Mouse (Mus musculus) lung, postnatal 14 days (tissue): ENCODE results near the gene Tmem156.

Experiments
- DNase-seq: peaks from one replicate; pipeline ENCODE4 v3.0.0; 2021

Gene Tmem156

GRCm38 (mm10) chr5:65096082-65096481, 4.2 kb upstream of the Tmem156 start:
- no peak for DNase-seq

DNA sequence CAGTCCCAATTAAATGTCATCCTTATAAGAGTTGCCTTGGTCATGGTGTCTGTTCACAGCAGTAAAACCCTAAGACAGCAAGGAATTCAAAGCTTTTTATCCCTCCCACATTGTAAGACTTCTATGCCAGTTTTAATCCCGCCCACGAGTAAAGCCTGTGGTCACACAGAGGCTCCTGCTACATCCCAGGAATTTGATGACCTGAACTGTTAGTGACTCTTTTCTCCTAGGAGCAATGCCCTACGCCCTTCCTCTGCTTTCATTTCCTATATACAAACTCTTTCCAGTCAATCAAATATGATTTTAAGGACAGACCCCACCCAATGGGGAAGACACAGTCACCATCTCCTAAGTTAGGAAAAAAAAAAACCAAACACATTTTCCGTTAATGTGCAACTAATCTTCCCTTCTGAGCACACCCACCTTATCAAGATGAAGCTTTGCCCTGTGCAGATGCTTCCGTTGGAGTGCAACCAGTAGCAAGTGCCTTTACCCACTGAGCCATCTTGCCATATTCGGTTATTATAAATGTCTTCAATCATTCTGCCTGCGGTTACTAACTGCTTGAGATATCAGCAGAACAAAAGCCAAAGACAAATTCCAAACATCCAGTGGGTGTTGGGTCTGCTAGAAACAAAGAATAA, 3.1 kb upstream of the Tmem156 start:
- peak; percentile 11 for DNase-seq

DNA sequence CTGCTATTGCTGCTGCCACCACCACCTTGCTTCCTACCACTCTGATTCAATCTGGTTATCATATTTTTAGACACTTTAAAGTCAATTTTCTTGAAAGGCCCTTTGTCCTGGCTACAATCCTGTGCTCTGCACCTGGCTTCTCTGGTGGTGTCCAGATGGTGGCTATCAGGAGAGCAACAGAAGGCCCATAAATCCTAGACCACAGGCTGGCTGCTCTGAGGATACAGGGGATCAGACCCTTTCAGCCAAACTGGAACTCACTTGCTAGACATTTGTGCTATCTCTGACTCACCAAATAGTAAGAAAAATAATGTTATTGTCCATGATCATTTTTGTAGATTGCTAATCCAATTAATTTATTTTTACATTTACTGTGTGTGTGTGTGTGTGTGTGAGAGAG, 1.8 kb upstream of the Tmem156 start:
- DNase-seq, result no peak

DNA sequence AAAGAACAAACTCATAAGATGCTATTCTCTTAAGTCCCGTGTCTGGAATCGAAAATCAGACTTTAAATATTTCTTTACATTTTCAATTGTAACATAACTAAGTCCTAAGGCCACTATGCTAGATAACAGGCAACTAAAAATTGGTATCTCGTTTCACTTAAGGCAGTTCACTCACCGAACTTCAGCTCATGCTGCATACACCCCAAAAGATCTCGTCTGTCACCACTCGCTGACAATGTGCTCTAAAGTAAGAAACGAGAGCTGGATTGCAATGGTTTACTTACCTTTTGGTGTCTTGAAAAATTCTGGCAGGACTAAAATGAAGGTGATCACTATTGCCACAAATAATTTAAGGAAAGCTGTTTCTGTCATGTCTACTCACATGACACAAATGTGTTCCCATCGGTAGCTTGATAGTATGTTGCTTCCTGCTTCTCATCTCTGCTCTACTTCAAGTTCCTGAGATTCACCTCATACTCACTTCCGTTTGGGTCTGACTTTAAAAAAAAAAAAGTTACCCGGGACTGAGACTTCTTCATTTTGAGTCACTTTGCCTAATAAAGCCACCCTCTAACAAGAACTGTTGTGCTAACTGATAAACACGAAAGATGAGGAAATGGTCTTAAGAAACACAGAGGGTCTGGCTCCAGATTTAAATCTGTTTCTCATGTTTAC, 611 bp downstream of the Tmem156 start:
- DNase-seq, result no peak

DNA sequence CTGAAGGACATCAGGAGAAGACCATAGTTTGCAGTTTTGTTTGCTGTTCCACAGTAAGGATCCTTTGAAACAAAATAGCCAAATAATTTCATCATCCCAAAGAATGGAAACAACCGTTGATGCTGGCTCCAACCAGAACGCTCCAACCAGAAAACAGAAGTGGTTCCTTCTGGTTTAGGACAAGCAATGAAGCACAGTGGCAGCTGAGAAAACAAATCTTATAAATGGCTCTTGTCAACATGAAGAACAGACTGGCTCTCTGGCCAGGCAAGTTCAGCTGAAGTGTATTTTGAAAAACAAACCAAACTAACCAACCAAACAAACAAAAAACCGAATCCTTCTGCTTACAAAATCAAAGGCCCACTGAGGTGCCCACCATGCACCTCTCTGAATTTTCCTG, 2.2 kb downstream of the Tmem156 start:
- DNase-seq, result no peak

GRCm38 (mm10) chr5:65086522-65086921, 5.4 kb downstream of the Tmem156 start:
- DNase-seq, result peak; percentile 52

DNA sequence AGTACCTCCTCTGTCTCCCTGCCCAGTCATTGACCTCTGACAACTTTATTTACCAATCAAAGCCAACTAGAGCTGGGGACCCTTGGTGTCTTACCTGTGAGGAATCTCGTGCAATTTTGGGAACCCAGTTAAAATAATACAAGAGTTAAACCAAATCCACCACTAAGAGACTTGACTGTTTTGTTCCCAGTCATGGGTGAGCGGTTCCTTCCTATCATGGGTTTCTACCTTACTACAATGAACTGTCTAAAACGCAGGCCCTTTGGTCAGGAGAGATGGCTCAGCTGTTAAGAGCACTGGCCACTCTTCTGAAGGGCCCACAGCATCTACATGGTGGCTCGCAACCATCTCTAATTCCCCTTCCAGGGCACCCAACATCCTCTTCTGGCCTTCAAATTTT, 10.1 kb downstream of the Tmem156 start:
- DNase-seq, result no peak

GRCm38 (mm10) chr5:65079881-65080280, 12.1 kb downstream of the Tmem156 start:
- DNase-seq, result no peak

- DNase-seq, result no peak
Measured at GRCm38 (mm10) chr5:65078081-65078480, 13.9 kb downstream of the Tmem156 start.

GRCm38 (mm10) chr5:65076748-65077147, 15.2 kb downstream of the Tmem156 start:
- no peak for DNase-seq

- no peak for DNase-seq
Measured at GRCm38 (mm10) chr5:65076087-65076486, 15.8 kb downstream of the Tmem156 start.

DNA sequence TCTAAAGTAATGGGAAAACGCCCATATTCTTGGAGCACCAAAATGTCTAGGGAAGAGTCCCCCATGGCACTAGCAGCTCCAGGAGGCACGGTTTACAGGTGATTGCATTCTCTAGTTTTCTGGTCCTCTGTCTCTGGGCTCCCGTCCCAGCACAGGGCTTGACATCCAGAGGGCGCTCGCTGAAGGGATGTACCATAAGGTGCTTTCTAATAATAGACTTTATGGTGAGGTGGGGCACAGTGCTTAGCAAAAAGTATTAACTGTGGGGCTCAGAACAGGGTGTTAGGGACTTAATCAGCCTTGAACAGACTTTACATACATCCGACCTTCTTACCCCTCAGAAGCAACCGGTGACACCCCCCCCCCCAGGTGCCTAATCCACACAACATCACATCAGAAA, 17.2 kb downstream of the Tmem156 start:
- DNase-seq, result no peak

GRCm38 (mm10) chr5:65073247-65073646, 18.7 kb downstream of the Tmem156 start:
- no peak for DNase-seq

DNA sequence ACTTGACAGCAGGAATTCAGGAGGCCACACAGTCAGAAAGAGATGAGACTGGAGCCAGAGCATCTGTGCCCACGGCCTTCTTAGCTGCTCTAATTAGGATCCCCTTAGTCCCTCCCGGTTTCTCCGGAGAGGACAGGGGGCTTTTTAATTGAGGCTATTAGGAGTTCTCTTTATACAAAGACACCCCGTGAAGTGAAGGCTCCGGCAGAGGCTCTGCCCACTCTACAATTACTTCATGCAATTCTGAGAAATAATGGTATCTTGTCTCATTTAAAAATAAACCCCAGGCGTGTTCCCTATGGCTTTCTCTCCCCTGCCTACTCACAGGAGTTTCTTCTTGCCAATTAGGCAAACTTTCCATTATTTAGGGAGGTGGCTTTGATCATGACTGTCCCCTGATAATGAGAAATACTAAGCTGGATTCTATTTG, 20.2 kb downstream of the Tmem156 start:
- no peak for DNase-seq

DNA sequence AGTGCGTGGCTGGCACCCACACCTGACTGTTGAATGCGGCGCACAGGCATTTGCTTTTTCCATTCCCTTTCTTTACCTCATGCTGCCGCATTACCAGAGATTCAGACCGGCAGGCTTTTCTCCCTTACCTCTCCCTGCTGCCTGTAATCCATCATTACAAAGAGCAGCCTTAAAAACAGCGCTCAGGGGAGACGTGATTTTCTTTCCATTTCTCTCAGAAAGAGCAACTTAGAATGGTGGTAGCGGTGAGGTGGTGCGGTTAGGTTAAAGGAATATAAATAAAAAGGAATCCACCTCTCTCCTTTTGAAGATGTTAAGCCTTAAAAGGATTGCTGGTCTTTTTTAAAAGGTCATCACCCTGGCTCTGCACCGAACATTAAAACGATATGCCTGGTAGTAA, 22.1 kb downstream of the Tmem156 start:
- DNase-seq, result no peak

- no peak for DNase-seq
Measured at GRCm38 (mm10) chr5:65068166-65068565, 23.8 kb downstream of the Tmem156 start.

DNA sequence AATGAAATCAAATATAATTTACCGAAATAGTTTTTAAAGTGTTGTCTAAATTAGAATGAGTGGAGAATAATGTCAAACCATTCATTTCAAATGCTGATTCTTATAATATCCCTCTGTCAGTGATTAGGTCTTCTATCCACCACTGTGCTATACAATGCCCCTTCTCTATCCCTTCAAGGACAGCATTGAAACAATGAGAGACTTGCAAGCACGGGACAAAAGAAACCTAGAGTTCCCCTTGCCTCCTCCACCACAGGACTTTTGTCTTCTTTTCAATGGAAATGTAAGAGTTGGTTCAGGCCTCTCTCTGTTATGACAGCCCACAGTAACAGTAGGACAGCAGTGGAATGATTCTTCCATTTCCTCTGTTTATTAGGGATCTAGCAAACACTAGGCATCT, 28.7 kb downstream of the Tmem156 start:
- no peak for DNase-seq

DNA sequence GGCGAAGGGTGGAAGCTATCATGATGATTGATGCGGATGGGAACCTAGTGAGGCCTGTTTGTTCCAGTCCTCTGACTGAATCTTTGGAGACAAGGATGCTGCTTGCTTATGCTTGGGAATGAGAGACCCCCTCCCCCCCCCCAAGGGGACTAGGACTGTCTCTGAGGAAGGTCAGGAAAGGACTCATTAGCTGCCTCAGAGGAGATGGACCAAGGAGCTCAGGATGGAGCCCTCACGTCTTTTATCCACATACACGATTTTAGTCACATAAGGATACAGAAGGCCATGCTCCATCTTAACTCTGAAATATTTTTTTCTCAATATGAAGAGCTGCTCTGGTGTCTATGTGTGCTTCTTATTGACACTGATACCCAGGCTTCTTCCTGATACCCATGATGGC, 29.7 kb downstream of the Tmem156 start:
- DNase-seq, result no peak

DNA sequence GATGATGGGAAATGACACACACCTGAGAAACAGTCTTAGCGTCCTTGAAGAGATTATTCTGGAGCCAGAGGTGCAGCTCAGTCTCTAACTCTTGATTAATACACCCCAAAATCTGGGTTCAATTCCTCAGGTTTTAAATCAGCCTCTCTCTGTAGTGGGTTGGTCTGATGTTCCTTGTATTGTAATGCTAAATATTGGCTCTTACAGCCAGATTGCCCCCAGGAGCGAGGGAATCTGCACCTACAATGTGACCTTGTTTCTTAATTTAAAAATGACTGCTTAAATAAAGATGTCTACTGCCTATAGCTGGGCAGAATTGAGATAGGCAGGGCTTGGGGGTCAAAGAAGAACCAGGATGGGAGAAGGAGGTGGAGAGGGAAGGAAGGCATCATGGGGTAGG, 32.1 kb downstream of the Tmem156 start:
- no peak for DNase-seq

- DNase-seq, result no peak
Measured at GRCm38 (mm10) chr5:65057596-65057995, 34.3 kb downstream of the Tmem156 start.

- no peak for DNase-seq
Measured at GRCm38 (mm10) chr5:65051513-65051912, 40.4 kb downstream of the Tmem156 start.

DNA sequence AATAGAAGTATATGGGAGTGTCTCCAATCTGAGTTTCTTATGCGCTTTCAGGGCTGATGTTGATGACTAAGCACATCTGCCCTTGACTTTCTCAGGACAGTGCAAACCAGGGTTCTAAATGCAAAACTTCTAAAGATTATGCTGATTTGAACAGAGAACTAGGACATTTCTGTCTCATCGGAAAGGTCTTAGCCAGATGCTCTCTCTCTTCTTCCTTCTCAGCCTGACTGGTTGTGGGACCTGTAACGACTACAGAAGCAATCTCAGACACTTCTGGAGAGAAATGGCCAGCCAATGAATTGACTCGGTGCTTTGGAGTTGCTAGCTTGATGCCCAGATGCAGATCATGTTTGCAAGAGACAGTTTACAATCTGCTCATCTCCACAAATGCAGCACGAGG, 42.1 kb downstream of the Tmem156 start:
- DNase-seq, result no peak

DNA sequence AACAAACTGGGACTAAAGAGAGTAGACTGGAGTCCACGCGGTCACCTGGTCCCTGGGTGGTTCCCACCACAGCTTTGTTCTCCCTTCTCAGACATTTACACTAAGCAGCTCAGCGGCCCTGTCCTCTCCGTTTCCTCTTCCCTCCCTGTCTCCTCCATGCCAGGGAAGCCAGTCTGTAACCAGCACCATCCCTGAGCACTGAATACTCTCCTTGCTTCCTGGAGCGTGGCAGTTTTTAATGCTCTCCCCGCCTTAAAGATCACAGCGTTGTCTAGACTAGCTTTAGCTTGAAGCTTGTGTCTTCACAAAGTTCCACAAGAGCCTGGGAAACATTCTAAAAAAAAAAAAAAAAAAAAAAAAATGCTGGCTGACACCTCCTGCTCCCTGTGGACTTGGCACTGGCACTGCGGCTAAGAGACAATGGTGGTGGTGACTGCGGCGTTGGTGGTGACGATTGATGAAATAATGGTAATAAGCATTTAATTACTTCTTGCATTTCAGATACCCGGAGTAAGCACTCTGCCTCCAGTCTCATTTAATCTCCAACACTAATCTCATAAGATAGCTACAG, 44.6 kb downstream of the Tmem156 start:
- DNase-seq, result no peak

GRCm38 (mm10) chr5:65046442-65047284, 45.3 kb downstream of the Tmem156 start:
- DNase-seq, result no peak
